9 mouse cellular contexts compared by ENCODE assay signal in the genomic region with DNA sequence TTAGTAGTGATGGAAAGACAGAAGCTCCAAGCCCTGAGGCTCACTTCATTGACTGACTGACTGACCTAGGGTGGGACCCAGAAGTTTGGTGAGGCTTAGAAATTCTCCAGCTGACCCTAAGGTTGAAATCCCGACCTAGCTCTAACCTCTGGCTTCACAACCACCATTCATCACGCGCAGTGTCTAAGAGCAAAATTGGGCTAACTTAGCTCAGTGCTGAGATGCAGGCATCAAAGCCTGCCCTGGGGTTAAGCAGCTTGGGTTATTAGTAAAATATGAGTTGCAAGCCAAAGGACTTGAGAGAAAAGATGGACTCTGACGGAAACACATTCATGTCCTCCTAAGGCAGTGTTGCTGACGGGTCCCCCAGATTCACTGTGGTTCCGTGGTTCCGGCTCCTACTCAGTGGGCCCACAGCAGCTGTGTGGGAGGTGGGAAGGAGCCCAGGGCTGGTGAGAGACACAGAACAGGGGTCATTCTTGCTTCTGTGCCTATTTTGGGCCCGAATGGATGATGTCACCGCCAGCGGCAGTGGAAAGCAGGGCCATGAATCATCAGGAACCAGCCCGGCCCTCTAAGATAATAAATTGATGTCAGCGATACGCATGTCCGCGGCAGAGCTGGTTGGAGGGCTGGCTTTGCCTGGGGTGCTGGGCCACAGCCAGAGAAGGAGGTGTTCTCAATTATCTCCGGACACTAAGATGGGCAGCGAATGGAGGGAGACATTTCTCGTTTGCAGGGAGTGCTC.
A peak's percentile ranks its signal among the peaks of the same experiment; 100 is the strongest.
DNase-seq lines count a peak whose midpoint lies in the region; ATAC-seq and TF ChIP-seq lines count a peak whose summit lies in the region.
"Had no signal": no experiment of that assay in that cellular context is flagged by ENCODE, and none has a peak within 500 bp of the region (broad histone marks: within the 10 kb centered on the region; RNA-seq: fewer than 3 reads in every experiment).

No protein-coding gene starts in this region.

- H3K79me2 ChIP-seq in MEL (ENCODE audit: control insufficient read depth, insufficient read depth, low read length, poor library complexity), result no peaks in the 10 kb centered on the region

- no peak overlapping the region for H3K9ac ChIP-seq in MEL (ENCODE audit: control insufficient read depth, low read depth, low read length, poor library complexity, severe bottlenecking)
- no peak overlapping the region for H3K9ac ChIP-seq in hindbrain, embryonic 14.5 days
- no peak overlapping the region for H3K9ac ChIP-seq in lung, embryonic 16.5 days (ENCODE audit: low read length)
- H3K9ac ChIP-seq in stomach, embryonic 16.5 days (ENCODE audit: low read length), result no peak overlapping the region

- ATAC-seq in hindbrain, embryonic 14.5 days (ENCODE audit: low FRiP score), result no peak
- ATAC-seq in lung, embryonic 16.5 days (ENCODE audit: low read depth), result peak; percentile 66
- peak; percentile 51 for ATAC-seq in stomach, embryonic 16.5 days (ENCODE audit: insufficient read depth, low FRiP score)

- no peaks in the 10 kb centered on the region for H3K27me3 ChIP-seq in MEL (ENCODE audit: control insufficient read depth in 1 of 2, insufficient read depth in 2 of 2, low read length in 2 of 2)
- no peaks in the 10 kb centered on the region for H3K27me3 ChIP-seq in hindbrain, embryonic 14.5 days (ENCODE audit: control insufficient read depth, insufficient read depth, low read length)
- no peaks in the 10 kb centered on the region for H3K27me3 ChIP-seq in lung, embryonic 16.5 days (ENCODE audit: control insufficient read depth, insufficient read depth, low read depth, low read length)
- no peaks in the 10 kb centered on the region for H3K27me3 ChIP-seq in stomach, embryonic 16.5 days (ENCODE audit: control insufficient read depth, insufficient read depth, low read length)
- H3K27me3 ChIP-seq: megakaryocyte, embryonic 14.5 days had no signal

- no peak for TF ChIP-seq EP300 in MEL (IDR thresholded peaks at IDR 0.05; ENCODE audit: low read depth in 1 of 2, low read length in 2 of 2)

- 40% methylated on average over 18 of the region's 18 CpGs for WGBS in hindbrain, embryonic 14.5 days
- 47% methylated on average over 18 of the region's 18 CpGs for WGBS in lung, embryonic 16.5 days
- WGBS in stomach, embryonic 16.5 days, result 37% methylated on average over 18 of the region's 18 CpGs

- TF ChIP-seq POLR2A in MEL (IDR thresholded peaks at IDR 0.05; ENCODE audit: control insufficient read depth in 1 of 2, insufficient read depth in 1 of 2, low read depth in 1 of 2, low read length in 2 of 2, poor library complexity in 1 of 2), result no peak

- no peak for TF ChIP-seq RAD21 in MEL (IDR thresholded peaks at IDR 0.05; ENCODE audit: low read depth, low read length)

- DNase-seq in cerebellum, postnatal 14 days, result peak; percentile 44 to 55
- DNase-seq in cerebellum, adult 9-10 months, result no peak
- DNase-seq in MEL (ENCODE audit: low read depth, low spot score), result peak; percentile 16
- DNase-seq in gastrocnemius, adult 8-10 months (ENCODE audit: low spot score in 2 of 2), result peak; percentile 38 to 52
- DNase-seq in hindbrain, embryonic 14.5 days (ENCODE audit: low spot score), result no peak
- no peak for DNase-seq in layer of hippocampus, postnatal 10 days (ENCODE audit: low spot score in 2 of 2)

- H3K4me2 ChIP-seq in hindbrain, embryonic 14.5 days (replicated peaks), result no peak overlapping the region
- no peak overlapping the region for H3K4me2 ChIP-seq in lung, embryonic 16.5 days (ENCODE audit: low read depth, low read length)
- no peak overlapping the region for H3K4me2 ChIP-seq in stomach, embryonic 16.5 days (ENCODE audit: low read depth, low read length)

- no peak overlapping the region for H3K27ac ChIP-seq in MEL (ENCODE audit: control insufficient read depth, low read depth, low read length)
- H3K27ac ChIP-seq in hindbrain, embryonic 14.5 days, result peak overlapping the region; percentile 52; the same call in 1 of the 2 replicates
- H3K27ac ChIP-seq in lung, embryonic 16.5 days (ENCODE audit: low read length), result no peak overlapping the region
- peak overlapping the region; percentile 40; the same call in 1 of the 2 replicates for H3K27ac ChIP-seq in stomach, embryonic 16.5 days (ENCODE audit: low read length)

- no peaks in the 10 kb centered on the region for H3K4me1 ChIP-seq in MEL (ENCODE audit: control insufficient read depth in 1 of 2, insufficient read depth in 2 of 2, low read length in 2 of 2)
- peaks cover 57% of the 10 kb centered on the region for H3K4me1 ChIP-seq in hindbrain, embryonic 14.5 days (replicated peaks; ENCODE audit: control insufficient read depth, insufficient read depth, low read length)
- H3K4me1 ChIP-seq in lung, embryonic 16.5 days (replicated peaks; ENCODE audit: control insufficient read depth, insufficient read depth, low read length), result peaks cover 29% of the 10 kb centered on the region
- peaks cover 29% of the 10 kb centered on the region for H3K4me1 ChIP-seq in stomach, embryonic 16.5 days (ENCODE audit: control insufficient read depth, insufficient read depth, low read length)

- no peaks in the 10 kb centered on the region for H3K9me3 ChIP-seq in MEL (replicated peaks; ENCODE audit: insufficient read depth, low read length)
- H3K9me3 ChIP-seq in hindbrain, embryonic 14.5 days (ENCODE audit: control insufficient read depth, low read length), result no peaks in the 10 kb centered on the region
- H3K9me3 ChIP-seq in lung, embryonic 16.5 days (ENCODE audit: control insufficient read depth, low read length), result no peaks in the 10 kb centered on the region
- no peaks in the 10 kb centered on the region for H3K9me3 ChIP-seq in stomach, embryonic 16.5 days (replicated peaks; ENCODE audit: control insufficient read depth, low read length)
- H3K9me3 ChIP-seq: megakaryocyte, embryonic 14.5 days had no signal

- peaks cover 0 to 1% of the 10 kb centered on the region in 2 experiments; a peak in 2 of 4 replicates for H3K36me3 ChIP-seq in MEL (ENCODE audit: control insufficient read depth in 1 of 2, insufficient read depth in 2 of 2, low read length in 2 of 2)
- H3K36me3 ChIP-seq in hindbrain, embryonic 14.5 days (replicated peaks; ENCODE audit: control insufficient read depth, insufficient read depth), result no peaks in the 10 kb centered on the region
- no peaks in the 10 kb centered on the region for H3K36me3 ChIP-seq in lung, embryonic 16.5 days (ENCODE audit: control insufficient read depth, insufficient read depth, low read length)
- no peaks in the 10 kb centered on the region for H3K36me3 ChIP-seq in stomach, embryonic 16.5 days (ENCODE audit: control insufficient read depth, insufficient read depth, low read length)

- H3K4me3 ChIP-seq in MEL (ENCODE audit: control insufficient read depth in 1 of 2, insufficient read depth in 1 of 2, low read depth in 2 of 2, low read length in 2 of 2), result no peak overlapping the region
- no peak overlapping the region for H3K4me3 ChIP-seq in hindbrain, embryonic 14.5 days (replicated peaks; ENCODE audit: low read length)
- no peak overlapping the region for H3K4me3 ChIP-seq in lung, embryonic 16.5 days (ENCODE audit: low read length)
- H3K4me3 ChIP-seq in stomach, embryonic 16.5 days (replicated peaks; ENCODE audit: low read length), result no peak overlapping the region
- H3K4me3 ChIP-seq: megakaryocyte, embryonic 14.5 days had no signal

- no peak for TF ChIP-seq CTCF in MEL (IDR thresholded peaks at IDR 0.05 in 2 of 3, conservative IDR thresholded peaks at IDR 0.05 in 1 of 3; ENCODE audit: control insufficient read depth in 1 of 3, insufficient read depth in 1 of 3, low read depth in 2 of 3, low read length in 3 of 3, poor library complexity in 1 of 3, severe bottlenecking in 1 of 3)

TF ChIP-seq in MEL, 35 proteins besides CTCF, POLR2A, EP300 and RAD21:
- no peak for TF ChIP-seq MAFK (IDR thresholded peaks at IDR 0.05; ENCODE audit: borderline replicate concordance, low read depth, low read length)
- no peak for TF ChIP-seq GATA1 (IDR thresholded peaks at IDR 0.05; ENCODE audit: low read depth, low read length)
- TF ChIP-seq TCF12 (IDR thresholded peaks at IDR 0.05; ENCODE audit: low read depth, low read length), result no peak
- TF ChIP-seq MAX (IDR thresholded peaks at IDR 0.05; ENCODE audit: low read length), result no peak
- no peak for TF ChIP-seq JUND (IDR thresholded peaks at IDR 0.05; ENCODE audit: low read depth, low read length)
- TF ChIP-seq TBP (IDR thresholded peaks at IDR 0.05; ENCODE audit: low read depth, low read length), result no peak
- TF ChIP-seq SMC3 (IDR thresholded peaks at IDR 0.05; ENCODE audit: low read depth, low read length), result no peak
- TF ChIP-seq ETS1 (IDR thresholded peaks at IDR 0.05; ENCODE audit: low read depth, low read length), result no peak
- no peak for TF ChIP-seq CHD1 (IDR thresholded peaks at IDR 0.05; ENCODE audit: low read depth, low read length)
- no peak for TF ChIP-seq RCOR1 (IDR thresholded peaks at IDR 0.05; ENCODE audit: low read depth, low read length)
- no peak for TF ChIP-seq POLR2AphosphoS5 (IDR thresholded peaks at IDR 0.05; ENCODE audit: borderline replicate concordance, low read depth, low read length)
- TF ChIP-seq POLR2AphosphoS2 (IDR thresholded peaks at IDR 0.05; ENCODE audit: low read length), result no peak
- TF ChIP-seq NRF1 (IDR thresholded peaks at IDR 0.05; ENCODE audit: insufficient read depth, low read depth, low read length, poor library complexity, severe bottlenecking), result no peak
- TF ChIP-seq E2F4 (IDR thresholded peaks at IDR 0.05; ENCODE audit: borderline replicate concordance, low read depth, low read length), result no peak
- TF ChIP-seq UBTF (IDR thresholded peaks at IDR 0.05; ENCODE audit: borderline replicate concordance, insufficient read depth, low read depth, low read length), result no peak
- TF ChIP-seq ZMIZ1 (IDR thresholded peaks at IDR 0.05; ENCODE audit: low read depth, low read length), result no peak
- no peak for TF ChIP-seq MXI1 (IDR thresholded peaks at IDR 0.05; ENCODE audit: low read depth, low read length)
- TF ChIP-seq HCFC1 (IDR thresholded peaks at IDR 0.05; ENCODE audit: low read depth, low read length), result no peak
- no peak for TF ChIP-seq USF1 (IDR thresholded peaks at IDR 0.05; ENCODE audit: low read depth, low read length)
TF ChIP-seq in MEL: peak in this region for 0.

Comparison
In these comparisons a context has a peak if more than half of its experiments do, and no peak if none do; other contexts are left out.
1. DNase-seq: peak in cerebellum, postnatal 14 days (2 of 2), MEL (single experiment) and gastrocnemius, adult 8-10 months (2 of 2); none in cerebellum, adult 9-10 months (single experiment), hindbrain, embryonic 14.5 days (single experiment) and layer of hippocampus, postnatal 10 days (0 of 2).
2. H3K27ac ChIP-seq: peak in hindbrain, embryonic 14.5 days (single experiment) and stomach, embryonic 16.5 days (single experiment); none in MEL (single experiment) and lung, embryonic 16.5 days (single experiment).